Mouse (Mus musculus): ENCODE measurements around the gene Cd209g. TPM values are rescaled to one million over a fixed set of nuclear protein-coding genes. Genes with fewer than 3 reads are reported as not detected.
"Not testable (repeated sequence)": the region's sequence is repeated elsewhere in the genome, so short reads cannot be mapped to it uniquely, and the experiment has no call there.

Cd209g gene
- polyA plus RNA-seq (2014; fragmentation: Nextera tagmentation; extraction: Ambion mirVana), result not detected in 2 replicates

- no peak for ATAC-seq (ENCODE audit: insufficient number of reproducible peaks, insufficient read depth, low FRiP score, low read depth)
- Histone ChIP-seq H3K9me3 (ENCODE audit: control insufficient read depth, low read length) (no peaks in the 10 kb centered on the region), H3K36me3 (ENCODE audit: control insufficient read depth, insufficient read depth, low read length) (no peaks in the 10 kb centered on the region), H3K9ac (ENCODE audit: low read length) (no peak within 1 kb of the TSS), H3K4me1 (ENCODE audit: control insufficient read depth in 2 of 2, insufficient read depth in 2 of 2, low read length in 2 of 2) (no peaks in the 10 kb centered on the region), H3K27ac (replicated peaks in 1 of 2; ENCODE audit: control insufficient read depth in 1 of 2, insufficient read depth in 1 of 2, low read depth in 2 of 2, low read length in 2 of 2) (no peak within 1 kb of the TSS), H3K27me3 (ENCODE audit: control insufficient read depth, insufficient read depth, low read length) (no peaks in the 10 kb centered on the region), H3K4me2 (ENCODE audit: low read length) (no peak within 1 kb of the TSS), H3K4me3 (ENCODE audit: control insufficient read depth in 1 of 2, insufficient read depth in 1 of 2, low read depth in 1 of 2, low read length in 2 of 2) (no peak within 1 kb of the TSS)
- 85% methylated on average over 10 of the region's 10 CpGs for WGBS
Observed at GRCm38 (mm10) chr8:4133798-4134197, at the start of gene Cd209g. Gene Cd209g, plus strand, starts transcription at chr8:4134098.

- WGBS, result 38% methylated on average over 33 of the region's 33 CpGs
- not testable (repeated sequence) for H3K4me3 ChIP-seq (ENCODE audit: control insufficient read depth in 1 of 2, insufficient read depth in 1 of 2, low read depth in 1 of 2, low read length in 2 of 2); H3K4me1 ChIP-seq (ENCODE audit: control insufficient read depth in 2 of 2, insufficient read depth in 2 of 2, low read length in 2 of 2); H3K4me2 ChIP-seq (ENCODE audit: low read length); H3K27me3 ChIP-seq (ENCODE audit: control insufficient read depth, insufficient read depth, low read length); H3K9ac ChIP-seq (ENCODE audit: low read length); H3K9me3 ChIP-seq (ENCODE audit: control insufficient read depth, low read length); ATAC-seq (ENCODE audit: insufficient number of reproducible peaks, insufficient read depth, low FRiP score, low read depth); H3K36me3 ChIP-seq (ENCODE audit: control insufficient read depth, insufficient read depth, low read length); H3K27ac ChIP-seq (replicated peaks in 1 of 2; ENCODE audit: control insufficient read depth in 1 of 2, insufficient read depth in 1 of 2, low read depth in 2 of 2, low read length in 2 of 2)
Observed at GRCm38 (mm10) chr8:4087180-4087722, 46.6 kb upstream of the Cd209g start.

- H3K9ac ChIP-seq (ENCODE audit: low read length); H3K27me3 ChIP-seq (ENCODE audit: control insufficient read depth, insufficient read depth, low read length); H3K4me1 ChIP-seq (ENCODE audit: control insufficient read depth in 2 of 2, insufficient read depth in 2 of 2, low read length in 2 of 2); H3K27ac ChIP-seq (replicated peaks in 1 of 2; ENCODE audit: control insufficient read depth in 1 of 2, insufficient read depth in 1 of 2, low read depth in 2 of 2, low read length in 2 of 2); H3K4me2 ChIP-seq (ENCODE audit: low read length); H3K36me3 ChIP-seq (ENCODE audit: control insufficient read depth, insufficient read depth, low read length); H3K9me3 ChIP-seq (ENCODE audit: control insufficient read depth, low read length); ATAC-seq (ENCODE audit: insufficient number of reproducible peaks, insufficient read depth, low FRiP score, low read depth); H3K4me3 ChIP-seq (ENCODE audit: control insufficient read depth in 1 of 2, insufficient read depth in 1 of 2, low read depth in 1 of 2, low read length in 2 of 2): not testable (repeated sequence)
- 72% methylated on average over 3 of the region's 3 CpGs for WGBS
Observed at GRCm38 (mm10) chr8:4088514-4088913, 45.4 kb upstream of the Cd209g start.

GRCm38 (mm10) chr8:4105735-4106134, 28.2 kb upstream of the Cd209g start, which contains the start of gene Cd209f:
Gene Cd209f, minus strand, starts transcription at chr8:4105835.
- not testable (repeated sequence) for H3K4me3 ChIP-seq (ENCODE audit: control insufficient read depth in 1 of 2, insufficient read depth in 1 of 2, low read depth in 1 of 2, low read length in 2 of 2); H3K4me2 ChIP-seq (ENCODE audit: low read length); H3K27ac ChIP-seq (replicated peaks in 1 of 2; ENCODE audit: control insufficient read depth in 1 of 2, insufficient read depth in 1 of 2, low read depth in 2 of 2, low read length in 2 of 2); H3K27me3 ChIP-seq (ENCODE audit: control insufficient read depth, insufficient read depth, low read length); H3K9ac ChIP-seq (ENCODE audit: low read length); H3K4me1 ChIP-seq (ENCODE audit: control insufficient read depth in 2 of 2, insufficient read depth in 2 of 2, low read length in 2 of 2); H3K9me3 ChIP-seq (ENCODE audit: control insufficient read depth, low read length); H3K36me3 ChIP-seq (ENCODE audit: control insufficient read depth, insufficient read depth, low read length); ATAC-seq (ENCODE audit: insufficient number of reproducible peaks, insufficient read depth, low FRiP score, low read depth)
- 75% methylated on average over 1 of the region's 2 CpGs for WGBS

- ATAC-seq (ENCODE audit: insufficient number of reproducible peaks, insufficient read depth, low FRiP score, low read depth), result no peak
- no peak overlapping the region for H3K4me2 ChIP-seq (ENCODE audit: low read length)
Observed at GRCm38 (mm10) chr8:4139660-4140646, 6.1 kb downstream of the Cd209g start.

GRCm38 (mm10) chr8:4141721-4142120, 7.8 kb downstream of the Cd209g start:
- no peaks in the 10 kb centered on the region for H3K27me3 ChIP-seq (ENCODE audit: control insufficient read depth, insufficient read depth, low read length)
- no peaks in the 10 kb centered on the region for H3K9me3 ChIP-seq (ENCODE audit: control insufficient read depth, low read length)
- no peak overlapping the region for H3K9ac ChIP-seq (ENCODE audit: low read length)
- WGBS, result 54% methylated on average over 3 of the region's 3 CpGs
- no peak overlapping the region for H3K4me3 ChIP-seq (ENCODE audit: control insufficient read depth in 1 of 2, insufficient read depth in 1 of 2, low read depth in 1 of 2, low read length in 2 of 2)
- no peak overlapping the region for H3K4me2 ChIP-seq (ENCODE audit: low read length)
- H3K36me3 ChIP-seq (ENCODE audit: control insufficient read depth, insufficient read depth, low read length), result no peaks in the 10 kb centered on the region
- no peak for ATAC-seq (ENCODE audit: insufficient number of reproducible peaks, insufficient read depth, low FRiP score, low read depth)
- H3K4me1 ChIP-seq (ENCODE audit: control insufficient read depth in 2 of 2, insufficient read depth in 2 of 2, low read length in 2 of 2), result no peaks in the 10 kb centered on the region
- no peak overlapping the region for H3K27ac ChIP-seq (replicated peaks in 1 of 2; ENCODE audit: control insufficient read depth in 1 of 2, insufficient read depth in 1 of 2, low read depth in 2 of 2, low read length in 2 of 2)

More at GRCm38 (mm10) chr8:4139660-4140646, 6.1 kb downstream of the Cd209g start:
- Histone ChIP-seq H3K27ac (replicated peaks in 1 of 2; ENCODE audit: control insufficient read depth in 1 of 2, insufficient read depth in 1 of 2, low read depth in 2 of 2, low read length in 2 of 2) (no peak overlapping the region), H3K4me3 (ENCODE audit: control insufficient read depth in 1 of 2, insufficient read depth in 1 of 2, low read depth in 1 of 2, low read length in 2 of 2) (no peak overlapping the region), H3K36me3 (ENCODE audit: control insufficient read depth, insufficient read depth, low read length) (no peaks in the 10 kb centered on the region), H3K9me3 (ENCODE audit: control insufficient read depth, low read length) (no peaks in the 10 kb centered on the region), H3K9ac (ENCODE audit: low read length) (no peak overlapping the region), H3K27me3 (ENCODE audit: control insufficient read depth, insufficient read depth, low read length) (no peaks in the 10 kb centered on the region), H3K4me1 (ENCODE audit: control insufficient read depth in 2 of 2, insufficient read depth in 2 of 2, low read length in 2 of 2) (no peaks in the 10 kb centered on the region)
- 9% methylated on average over 12 of the region's 12 CpGs for WGBS

GRCm38 (mm10) chr8:4147272-4147671, 13.4 kb downstream of the Cd209g start:
- Histone ChIP-seq H3K4me3 (ENCODE audit: control insufficient read depth in 1 of 2, insufficient read depth in 1 of 2, low read depth in 1 of 2, low read length in 2 of 2) (no peak overlapping the region), H3K27ac (replicated peaks in 1 of 2; ENCODE audit: control insufficient read depth in 1 of 2, insufficient read depth in 1 of 2, low read depth in 2 of 2, low read length in 2 of 2) (no peak overlapping the region), H3K27me3 (ENCODE audit: control insufficient read depth, insufficient read depth, low read length) (no peaks in the 10 kb centered on the region), H3K9ac (ENCODE audit: low read length) (no peak overlapping the region), H3K36me3 (ENCODE audit: control insufficient read depth, insufficient read depth, low read length) (no peaks in the 10 kb centered on the region), H3K9me3 (ENCODE audit: control insufficient read depth, low read length) (peaks cover 5% of the 10 kb centered on the region; the same call in 1 of the 2 replicates), H3K4me2 (ENCODE audit: low read length) (no peak overlapping the region), H3K4me1 (ENCODE audit: control insufficient read depth in 2 of 2, insufficient read depth in 2 of 2, low read length in 2 of 2) (no peaks in the 10 kb centered on the region)
- whole genome bisulfite sequencing, result 28% methylated on average over 1 of the region's 1 CpGs
- ATAC-seq (ENCODE audit: insufficient number of reproducible peaks, insufficient read depth, low FRiP score, low read depth), result no peak

All from heart, embryonic 14.5 days (tissue).